Mouse (Mus musculus): Measurements from ENCODE around the gene Hao2.

Hao2 gene

GRCm38 (mm10) chr3:98856892-98857291, 36.1 kb downstream of the Hao2 start:
- DNase-seq (ENCODE audit: low spot score), result no peak

DNA sequence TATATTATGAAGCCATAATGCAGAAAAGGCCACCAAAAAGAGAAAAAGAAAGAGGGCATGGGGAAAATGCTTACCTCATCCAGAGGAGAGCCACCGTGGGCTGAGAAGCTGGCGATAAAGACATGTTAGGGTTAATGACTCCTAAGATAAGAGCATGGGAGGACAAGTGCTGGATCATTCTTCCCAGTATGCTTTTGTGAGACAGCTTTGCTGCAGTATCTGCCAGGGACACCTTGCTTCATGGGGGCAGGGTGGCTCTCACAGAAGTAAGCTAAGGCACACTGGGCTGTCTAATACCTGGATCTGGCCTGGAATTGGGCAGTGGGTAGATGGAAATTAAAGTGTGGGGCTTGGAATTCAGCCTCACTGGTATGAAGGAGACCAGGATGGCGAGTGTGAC, 37.9 kb downstream of the Hao2 start:
- DNase-seq (ENCODE audit: low spot score), result no peak

DNA sequence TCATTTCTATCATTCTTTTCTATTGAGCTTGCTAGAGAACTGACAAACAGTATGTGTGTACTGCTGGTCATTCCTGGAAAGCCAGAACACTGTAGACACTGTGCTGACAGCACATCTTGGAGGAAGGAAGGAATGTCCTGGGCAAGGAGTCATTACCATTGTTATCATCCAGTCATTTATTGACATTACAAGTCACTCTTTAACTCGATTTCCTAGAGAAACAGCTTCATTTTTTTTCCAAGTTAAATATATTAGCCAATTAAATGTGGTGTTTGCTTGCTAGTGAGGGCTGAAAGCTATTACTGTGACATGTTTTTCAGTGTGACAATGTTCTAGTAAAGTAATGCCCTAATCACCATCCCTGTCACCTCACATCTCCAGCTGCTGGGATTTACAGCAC, 39.4 kb downstream of the Hao2 start:
- DNase-seq (ENCODE audit: low spot score), result no peak

- DNase-seq (ENCODE audit: low spot score), result no peak
Observed at GRCm38 (mm10) chr3:98853051-98853450, 40.0 kb downstream of the Hao2 start.

- DNase-seq (ENCODE audit: low spot score), result no peak
Observed at GRCm38 (mm10) chr3:98852631-98853030, 40.4 kb downstream of the Hao2 start.

DNA sequence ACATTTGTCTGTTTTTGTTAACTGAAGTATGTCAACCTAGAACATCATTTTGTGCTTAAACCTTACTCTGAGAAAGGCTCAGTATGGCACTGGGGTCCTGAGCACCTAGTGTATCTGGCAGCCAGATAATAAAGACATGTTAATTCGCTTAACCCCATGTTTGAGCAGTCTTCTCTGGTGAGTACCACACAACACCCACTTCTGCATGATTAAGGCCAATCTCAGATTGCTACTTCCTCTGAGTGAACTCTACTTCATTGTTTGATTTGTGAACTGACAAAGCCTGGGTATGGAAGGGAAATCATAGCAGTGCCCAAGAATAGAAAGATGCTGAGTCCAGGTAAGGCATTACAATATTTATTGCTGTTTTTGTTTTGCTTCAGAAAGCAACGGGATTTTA, 41.2 kb downstream of the Hao2 start:
- no peak for DNase-seq (ENCODE audit: low spot score)

GRCm38 (mm10) chr3:98850262-98850661, 42.8 kb downstream of the Hao2 start:
- DNase-seq (ENCODE audit: low spot score), result no peak

DNA sequence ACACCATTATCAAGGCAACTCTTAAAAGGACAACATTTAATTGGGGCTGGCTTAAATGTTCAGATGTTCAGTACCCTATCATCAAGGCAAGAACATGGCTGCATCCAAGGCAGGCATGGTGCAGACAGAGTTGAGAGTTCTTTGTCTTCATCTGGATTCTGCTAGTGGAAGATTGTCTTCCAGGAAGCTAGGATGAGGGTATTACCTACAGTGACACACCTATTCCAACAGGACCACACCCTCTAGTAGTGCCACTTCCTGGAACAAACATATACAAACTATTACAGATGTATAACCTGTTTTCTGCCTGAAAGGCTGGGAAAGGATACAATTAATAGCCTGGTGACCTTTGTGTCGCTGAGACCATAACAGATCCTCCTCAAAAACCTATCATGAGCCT, 44.1 kb downstream of the Hao2 start:
- no peak for DNase-seq (ENCODE audit: low spot score)

Data from ovary, postnatal 14 days (tissue).